Mouse (Mus musculus) midbrain, postnatal 0 days (tissue): ENCODE measurements around the gene Nfib. TPM values are rescaled to one million over a fixed set of nuclear protein-coding genes. Genes with fewer than 3 reads are reported as not detected.

Experiments used
- ATAC-seq: fragments of 200-750 bp; cut with Nextera tagmentation; 2 replicates; pipeline ENCODE4 v1.8.0; 2017; ENCODE audit warnings: moderate number of reproducible peaks, mild to moderate bottlenecking, moderate TSS enrichment, moderate library complexity; ENCODE audit not compliant: low FRiP score
- DNase-seq: peaks from one replicate; pipeline ENCODE4 v3.0.0-alpha.2; 2015; ENCODE audit warnings: low spot score
- H3K27ac ChIP-seq: fragments of 300-500 bp; sonication (generic); 2 replicates; pipeline ENCODE4 v1.5.1; 2014; ENCODE audit warnings: low read depth, mild to moderate bottlenecking, low read length, mixed read lengths
- H3K27me3 ChIP-seq: fragments of 300-500 bp; sonication (generic); 2 replicates; pipeline ENCODE4 v1.6.1; 2014; ENCODE audit warnings: low read length, control low read depth, mixed read lengths; ENCODE audit not compliant: insufficient read depth
- H3K36me3 ChIP-seq: fragments of 300-500 bp; sonication (generic); 2 replicates; pipeline ENCODE4 v1.6.1; 2014; ENCODE audit warnings: low read length, control low read depth, mixed read lengths; ENCODE audit not compliant: insufficient read depth
- H3K4me1 ChIP-seq: fragments of 300-500 bp; sonication (generic); 2 replicates; pipeline ENCODE4 v1.6.1; 2014; ENCODE audit warnings: mild to moderate bottlenecking, control low read depth, antibody characterized with exemption, low read length, mixed read lengths; ENCODE audit not compliant: insufficient read depth
- H3K4me2 ChIP-seq: fragments of 300-500 bp; sonication (generic); 2 replicates; pipeline ENCODE4 v1.6.1; 2014; ENCODE audit warnings: low read depth, mild to moderate bottlenecking, low read length, mixed read lengths; ENCODE audit not compliant: poor library complexity, severe bottlenecking
- H3K4me3 ChIP-seq: fragments of 300-500 bp; sonication (generic); 2 replicates; pipeline ENCODE4 v1.5.1; 2014; ENCODE audit warnings: low read depth, mild to moderate bottlenecking, low read length, moderate library complexity
- H3K9ac ChIP-seq: fragments of 300-500 bp; sonication (generic); replicated peaks from 2 replicates; pipeline ENCODE4 v1.6.1; 2014; ENCODE audit warnings: mild to moderate bottlenecking, low read length, moderate library complexity, mixed read lengths; ENCODE audit not compliant: poor library complexity, severe bottlenecking
- H3K9me3 ChIP-seq: fragments of 300-500 bp; sonication (generic); 2 replicates; pipeline ENCODE4 v1.6.1; 2016; ENCODE audit warnings: low read length, control low read depth
- CTCF ChIP-seq: IDR thresholded peaks from 2 replicates; pipeline ENCODE4 v1.5.1; 2016; ENCODE audit warnings: antibody characterized with exemption, mild to moderate bottlenecking
- WGBS: fragments of 180-500 bp; shearing (Covaris S2); extraction: QIAGEN DNeasy Blood & Tissue Kit; methylation state at CpG from one replicate; pipeline ENCODE4 v1.1.7; 2014; 5-methylcytosine and 5-hydroxymethylcytosine counted together
- polyA plus RNA-seq: library from polyadenylated mRNA; unstranded; fragments of >200 nt; fragmentation: Nextera tagmentation; extraction: Ambion mirVana; gene quantifications from 2 replicates; pipeline ENCODE4 v1.2.1, GENCODE M21; 2015
- total RNA-seq: library from RNA; depleted of rRNA; stranded (reverse); fragments of >200 nt; gene quantifications from 2 replicates; pipeline ENCODE4 v1.2.3, GENCODE M21; 2014

Gene Nfib
- total and polyA plus RNA-seq, 2 experiments from 2014 or later, result 27.7 to 62.8 TPM

- Histone ChIP-seq H3K36me3 (no peaks in the 10 kb centered on the region), H3K9ac (no peak overlapping the region), H3K4me3 (no peak overlapping the region), H3K4me2 (no peak overlapping the region), H3K27me3 (no peaks in the 10 kb centered on the region), H3K9me3 (no peaks in the 10 kb centered on the region), H3K4me1 (no peaks in the 10 kb centered on the region), H3K27ac (no peak overlapping the region)
- no peak for ATAC-seq
- no peak for TF ChIP-seq CTCF
- DNase-seq, result peak; percentile 37
- 54% methylated on average over 8 of the region's 8 CpGs for WGBS
These were observed 241.4 kb downstream of the Nfib start for GRCm38 (mm10) chr4:82464051-82464632.

GRCm38 (mm10) chr4:82463189-82463715, 242.3 kb downstream of the Nfib start:
- H3K9ac ChIP-seq, result no peak overlapping the region
- ATAC-seq (no peak), DNase-seq (no peak)
- no peaks in the 10 kb centered on the region for H3K9me3 ChIP-seq
- no peak overlapping the region for H3K4me3 ChIP-seq
- H3K27ac ChIP-seq, result no peak overlapping the region
- TF ChIP-seq CTCF, result no peak
- H3K4me2 ChIP-seq, result no peak overlapping the region
- WGBS, result 45% methylated on average over 7 of the region's 7 CpGs
- no peaks in the 10 kb centered on the region for H3K4me1 ChIP-seq
- no peaks in the 10 kb centered on the region for H3K36me3 ChIP-seq
- no peaks in the 10 kb centered on the region for H3K27me3 ChIP-seq

GRCm38 (mm10) chr4:82461676-82462075, 243.9 kb downstream of the Nfib start:
- no peak overlapping the region for H3K4me3 ChIP-seq
- no peaks in the 10 kb centered on the region for H3K4me1 ChIP-seq
- TF ChIP-seq CTCF, result no peak
- no peaks in the 10 kb centered on the region for H3K36me3 ChIP-seq
- ATAC-seq, result no peak
- no peak overlapping the region for H3K9ac ChIP-seq
- H3K9me3 ChIP-seq, result no peaks in the 10 kb centered on the region
- DNase-seq, result no peak
- WGBS, result 91% methylated on average over 2 of the region's 2 CpGs
- no peak overlapping the region for H3K27ac ChIP-seq
- no peak overlapping the region for H3K4me2 ChIP-seq
- H3K27me3 ChIP-seq, result no peaks in the 10 kb centered on the region

GRCm38 (mm10) chr4:82458895-82459294, 246.7 kb downstream of the Nfib start:
- Histone ChIP-seq H3K27ac (no peak overlapping the region), H3K4me2 (no peak overlapping the region), H3K4me1 (no peaks in the 10 kb centered on the region; the same call in 1 of the 2 replicates), H3K27me3 (no peaks in the 10 kb centered on the region), H3K9ac (no peak overlapping the region), H3K36me3 (no peaks in the 10 kb centered on the region), H3K9me3 (no peaks in the 10 kb centered on the region), H3K4me3 (no peak overlapping the region)
- DNase-seq (no peak), ATAC-seq (no peak)
- 89% methylated on average over 10 of the region's 10 CpGs for WGBS
- TF ChIP-seq CTCF, result no peak

- WGBS, result 70% methylated on average over 5 of the region's 5 CpGs
- ATAC-seq, result peak; percentile 52; the same call in 1 of the 2 replicates
- H3K27ac ChIP-seq, result no peak overlapping the region
- no peaks in the 10 kb centered on the region for H3K9me3 ChIP-seq
- TF ChIP-seq CTCF, result no peak
- H3K9ac ChIP-seq, result no peak overlapping the region
- H3K4me1 ChIP-seq, result no peaks in the 10 kb centered on the region; the same call in 1 of the 2 replicates
- no peak overlapping the region for H3K4me2 ChIP-seq
- no peak for DNase-seq
- H3K4me3 ChIP-seq, result no peak overlapping the region
- no peaks in the 10 kb centered on the region for H3K27me3 ChIP-seq
- no peaks in the 10 kb centered on the region for H3K36me3 ChIP-seq
These were observed 248.6 kb downstream of the Nfib start for GRCm38 (mm10) chr4:82456908-82457307.

- H3K4me2 ChIP-seq, result no peak overlapping the region
- no peaks in the 10 kb centered on the region for H3K27me3 ChIP-seq
- H3K27ac ChIP-seq, result no peak overlapping the region
- whole genome bisulfite sequencing, result 63% methylated on average over 3 of the region's 3 CpGs
- no peaks in the 10 kb centered on the region for H3K9me3 ChIP-seq
- no peaks in the 10 kb centered on the region for H3K36me3 ChIP-seq
- no peaks in the 10 kb centered on the region; the same call in 1 of the 2 replicates for H3K4me1 ChIP-seq
- ATAC-seq, result no peak
- H3K4me3 ChIP-seq, result no peak overlapping the region
- no peak overlapping the region for H3K9ac ChIP-seq
- TF ChIP-seq CTCF, result no peak
- DNase-seq, result no peak
These were observed 249.2 kb downstream of the Nfib start for GRCm38 (mm10) chr4:82456323-82456713.
